Mouse (Mus musculus): ENCODE measurements around the gene Carmil2. TPM values are rescaled to one million over a fixed set of nuclear protein-coding genes. Genes with fewer than 3 reads are reported as not detected.

Carmil2 gene
- 1 to 10 TPM in 1 of 2 experiments, not detected in 1; 1.1 TPM for total RNA-seq (2021)
- long read RNA-seq, experiment 1, partial matches to known transcripts, result 0 of 1 reads
- long read RNA-seq, experiment 1, other reads (novel, unspliced or antisense), result 1 of 1 reads
- long read RNA-seq, experiment 2, partial matches to known transcripts, result 2 of 2 reads
- long read RNA-seq, experiment 2, other reads (novel, unspliced or antisense), result 0 of 2 reads

- DNase-seq, result peak; percentile 58 to 62
- intact Hi-C loops (cut with DNase I), result loop anchor here (1.0 to 5.0 kb wide), 3 partner anchors 64 to 119 kb away; partner anchors contain the start of gene Atp6v0d1
Observed at GRCm38 (mm10) chr8:105685796-105686308, at the start of gene Carmil2. Gene Carmil2 (plus strand): TSS chr8:105686274.

DNA sequence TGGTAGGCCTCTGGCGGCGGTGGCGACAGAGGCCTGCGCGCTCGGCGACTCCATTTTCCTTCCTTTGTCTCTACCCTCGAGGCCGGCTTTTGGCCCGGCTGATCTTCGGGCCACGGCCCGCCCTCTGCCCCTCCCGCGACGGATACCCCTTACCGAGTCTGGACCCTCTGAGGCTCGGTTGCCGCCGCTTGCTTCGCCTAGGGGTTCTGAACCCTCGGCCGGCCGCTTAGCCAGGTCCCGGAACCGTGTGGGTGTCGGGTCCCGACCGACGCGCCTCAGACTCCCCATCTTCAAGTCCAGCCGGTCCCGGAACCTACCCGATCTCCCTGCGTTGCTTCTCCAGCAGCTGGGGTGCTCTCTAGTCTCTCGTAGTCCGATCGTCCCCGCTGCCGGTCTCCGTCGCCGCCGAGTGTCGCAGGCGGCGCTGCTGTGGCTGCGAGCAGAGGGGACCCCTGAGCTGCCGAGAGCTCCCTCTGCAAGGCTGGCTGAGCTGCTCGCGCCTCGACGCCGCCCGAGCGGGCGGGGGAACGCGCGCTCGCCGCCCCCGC is 49.0 kb upstream of the Carmil2 start, which contains the start of gene Agrp:
Gene Agrp (minus strand): TSS at position 431 of the 548 bp plus-strand sequence.
- peak in 1 of 2 experiments; percentile 73 for DNase-seq
- intact Hi-C loops (cut with DNase I), result no loop called here

DNA sequence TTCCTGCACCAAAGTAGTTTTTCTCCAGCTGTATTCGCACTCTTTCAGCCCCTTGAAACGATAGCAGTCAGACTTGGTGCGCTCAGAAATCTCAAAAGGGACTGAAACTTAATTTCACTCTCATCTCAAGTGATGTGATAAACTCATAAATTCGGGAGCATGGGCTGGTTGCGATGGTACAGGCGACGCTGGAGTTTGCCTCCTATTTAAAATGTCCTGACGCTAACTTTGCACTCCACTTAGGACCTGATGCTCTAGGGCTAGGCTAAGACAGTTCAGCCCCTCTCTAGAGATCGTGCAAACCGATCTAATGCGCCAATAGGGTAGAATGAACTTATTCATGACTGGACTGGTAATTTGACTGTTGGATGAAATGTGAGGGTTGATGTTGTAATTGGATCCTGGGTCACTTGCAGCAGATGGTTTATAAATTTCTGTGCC is 48.5 kb upstream of the Carmil2 start:
- no peak for DNase-seq
- intact Hi-C loops (cut with DNase I), result no loop called here

DNA sequence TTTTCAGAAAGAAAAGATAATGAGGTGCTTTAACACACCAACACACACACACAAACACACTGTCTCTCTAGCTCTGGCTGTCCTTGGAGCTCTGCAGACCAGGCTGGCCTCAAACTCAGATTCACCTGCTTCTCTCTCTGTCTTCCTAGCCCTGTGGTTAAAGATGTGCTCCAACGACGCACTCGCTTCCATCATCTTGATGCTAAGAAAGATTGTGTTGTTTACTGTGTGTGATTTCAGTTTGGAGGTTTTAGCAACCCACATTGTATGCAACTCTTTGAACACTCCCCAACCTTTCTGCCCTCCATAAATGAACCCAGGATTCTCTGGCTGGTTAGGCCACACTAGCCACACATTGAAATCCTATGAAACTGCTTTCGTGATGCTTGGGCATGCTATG is 47.6 kb upstream of the Carmil2 start:
- intact Hi-C loops (cut with DNase I), result no loop called here
- no peak for DNase-seq

- intact Hi-C loops (cut with DNase I), result no loop called here
- no peak for DNase-seq
Observed at GRCm38 (mm10) chr8:105639835-105640234, 46.2 kb upstream of the Carmil2 start.

DNA sequence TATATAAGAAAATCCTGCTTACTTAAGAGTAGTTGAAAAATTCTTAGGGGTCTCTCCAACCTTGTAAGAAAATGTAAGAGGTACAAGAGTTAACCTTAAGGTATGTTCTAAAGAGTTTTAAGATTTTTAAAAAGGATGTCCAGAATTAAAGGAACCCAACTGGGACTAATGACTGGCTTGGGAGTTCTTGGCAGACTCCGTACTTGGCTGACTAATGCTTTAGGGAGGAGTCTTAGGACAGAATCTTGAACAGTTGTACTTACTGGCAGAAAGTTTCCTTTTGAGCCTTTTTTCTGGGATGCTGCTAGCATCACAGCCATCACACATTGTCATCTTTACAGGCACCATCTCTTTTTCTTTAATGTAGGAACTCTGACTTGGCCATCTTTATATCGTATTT is 45.6 kb upstream of the Carmil2 start:
- intact Hi-C loops (cut with DNase I), result no loop called here
- DNase-seq, result no peak

- intact Hi-C loops (cut with DNase I), result no loop called here
- no peak for DNase-seq
Observed at GRCm38 (mm10) chr8:105645205-105645604, 40.9 kb upstream of the Carmil2 start.

GRCm38 (mm10) chr8:105648929-105649328 is 37.1 kb upstream of the Carmil2 start:
- no peak for DNase-seq
- intact Hi-C loops (cut with DNase I), result no loop called here

DNA sequence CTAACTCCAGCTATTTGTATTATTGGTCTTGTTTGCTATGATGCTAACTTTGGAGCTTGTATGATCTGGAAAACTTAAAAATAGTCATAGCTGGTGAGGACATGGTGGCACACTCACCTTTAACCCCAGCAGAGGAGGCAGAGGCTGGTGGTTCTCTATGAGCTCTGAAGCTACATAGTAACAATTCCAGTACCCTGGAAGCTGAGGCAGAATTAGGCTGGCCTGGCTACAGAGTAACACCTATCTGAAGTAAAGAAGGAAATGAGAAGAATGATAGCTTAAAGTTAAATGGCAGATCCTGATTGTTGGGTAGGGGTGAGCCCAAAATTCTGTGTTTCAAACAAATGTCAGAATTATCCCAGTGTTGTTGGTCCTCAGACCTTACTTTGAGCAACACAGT is 28.4 kb upstream of the Carmil2 start:
- intact Hi-C loops (cut with DNase I), result no loop called here
- no peak for DNase-seq

DNA sequence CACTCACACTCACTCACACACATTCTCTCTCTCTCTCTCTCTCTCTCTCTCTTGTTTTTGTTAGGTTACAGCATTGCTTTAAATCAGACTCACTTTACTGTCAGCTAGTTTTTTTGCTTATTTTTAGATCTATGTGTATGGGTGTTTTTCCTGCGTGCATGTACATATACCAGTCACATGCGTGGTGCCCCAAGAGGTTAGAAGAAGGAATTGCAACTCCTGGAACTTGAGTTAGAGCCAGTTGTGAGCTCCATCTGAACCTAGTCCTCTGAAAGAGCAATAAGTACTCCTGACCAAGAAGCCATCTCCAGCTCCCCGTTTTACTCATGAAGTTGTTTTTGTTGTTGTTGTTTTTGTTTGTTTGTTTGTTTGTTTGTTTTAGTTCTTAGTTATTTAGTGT is 24.9 kb upstream of the Carmil2 start:
- intact Hi-C loops (cut with DNase I), result no loop called here
- no peak for DNase-seq

DNA sequence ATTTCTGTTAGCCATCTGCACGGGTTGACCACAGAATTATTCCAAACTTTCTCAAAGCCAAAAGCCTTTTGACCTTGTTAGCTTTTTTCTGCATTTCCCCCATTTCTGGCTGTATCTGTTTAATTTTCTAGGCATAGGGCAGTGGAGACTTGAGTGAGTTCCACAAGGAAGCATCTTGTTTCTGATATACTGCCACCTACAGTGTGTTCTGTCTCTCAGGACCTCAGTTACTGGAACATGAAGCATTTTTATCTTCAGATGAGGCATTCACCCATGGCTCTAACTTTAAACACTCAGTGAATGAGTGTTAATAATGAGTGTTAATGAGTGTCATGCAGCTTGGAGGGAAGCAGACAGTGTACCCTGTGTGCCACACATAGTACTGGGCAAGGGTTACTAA is 8.2 kb upstream of the Carmil2 start:
- intact Hi-C loops (cut with DNase I), result no loop called here

DNA sequence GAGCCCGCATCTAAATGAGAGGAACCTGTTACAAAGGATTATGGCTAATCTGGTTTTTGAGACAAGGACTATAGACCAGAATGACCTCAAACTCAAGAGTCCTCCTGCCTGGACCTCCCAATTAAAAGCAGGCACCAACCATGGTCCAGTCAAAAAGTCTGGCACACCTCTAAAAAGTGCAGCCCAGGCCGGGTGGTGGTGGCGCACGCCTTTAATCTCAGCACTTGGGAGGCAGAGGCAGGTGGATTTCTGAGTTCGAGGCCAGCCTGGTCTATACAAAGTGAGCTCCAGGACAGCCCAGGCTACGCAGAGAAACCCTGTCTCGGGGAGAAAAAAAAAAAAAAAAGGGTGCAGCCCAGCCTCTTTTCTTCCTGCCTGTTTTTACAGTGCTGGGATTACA is 749 bp upstream of the Carmil2 start:
- intact Hi-C loops (cut with DNase I), result loop anchor here (1.0 to 5.0 kb wide), 3 partner anchors 63 to 118 kb away; partner anchors contain the start of gene Atp6v0d1
- DNase-seq, result no peak

More for the DNA sequence above, 8.2 kb upstream of the Carmil2 start:
- DNase-seq, result no peak

- intact Hi-C loops (cut with DNase I), result loop anchor here (5.0 kb wide), 1 partner anchor 119 kb away; the partner anchor contains the start of gene Atp6v0d1
- no peak for DNase-seq
Observed at GRCm38 (mm10) chr8:105686551-105686950, 477 bp downstream of the Carmil2 start.

DNA sequence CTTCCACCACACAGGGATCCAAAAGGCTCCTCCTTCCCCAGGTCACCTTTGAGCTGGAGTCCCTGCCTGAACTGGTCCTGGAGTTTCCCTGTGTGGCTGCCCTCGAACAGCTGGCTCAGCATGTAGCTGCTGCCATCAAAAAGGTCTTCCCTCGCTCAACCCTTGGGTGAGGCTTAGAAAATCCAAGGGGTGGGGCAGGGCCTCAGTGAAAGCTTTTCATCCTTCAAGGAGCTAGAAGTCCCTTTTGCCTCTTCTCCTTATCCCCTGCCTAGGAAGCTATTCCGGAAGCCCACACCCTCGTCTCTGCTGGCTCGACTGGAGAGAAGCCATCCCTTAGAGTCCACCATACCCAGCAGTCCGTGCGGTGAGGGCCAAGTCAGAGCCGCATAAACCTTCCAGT is 1.4 kb downstream of the Carmil2 start:
- no peak for DNase-seq
- intact Hi-C loops (cut with DNase I), result loop anchor here (5.0 kb wide), 1 partner anchor 120 kb away; the partner anchor contains the start of gene Atp6v0d1

DNA sequence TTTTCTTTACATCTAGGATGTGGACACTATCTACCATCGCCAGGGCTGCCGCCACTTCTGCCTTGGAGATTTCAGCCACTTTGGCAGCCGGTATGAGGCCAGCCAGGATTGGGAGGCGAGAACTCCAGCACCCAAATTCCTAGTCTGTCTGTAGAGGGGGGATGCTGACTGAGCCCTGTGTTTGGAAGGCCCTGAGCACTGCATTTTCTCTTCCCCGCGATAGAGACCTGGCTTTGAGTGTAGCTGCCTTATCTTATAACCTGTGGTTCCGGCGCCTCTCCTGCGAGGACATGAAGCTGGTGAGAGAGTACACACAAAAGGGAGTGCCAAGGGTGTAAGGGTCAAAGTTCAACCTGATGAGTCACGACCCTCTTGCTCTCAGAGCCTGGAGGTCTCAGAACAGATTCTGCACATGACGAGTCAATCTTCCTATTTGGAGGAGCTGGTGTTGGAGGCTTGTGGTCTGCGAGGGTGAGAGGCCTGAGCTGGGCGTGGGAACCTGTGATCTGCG is 2.2 kb downstream of the Carmil2 start:
- intact Hi-C loops (cut with DNase I), result loop anchor here (5.0 kb wide), 1 partner anchor 121 kb away; the partner anchor contains the start of gene Atp6v0d1
- no peak for DNase-seq

DNA sequence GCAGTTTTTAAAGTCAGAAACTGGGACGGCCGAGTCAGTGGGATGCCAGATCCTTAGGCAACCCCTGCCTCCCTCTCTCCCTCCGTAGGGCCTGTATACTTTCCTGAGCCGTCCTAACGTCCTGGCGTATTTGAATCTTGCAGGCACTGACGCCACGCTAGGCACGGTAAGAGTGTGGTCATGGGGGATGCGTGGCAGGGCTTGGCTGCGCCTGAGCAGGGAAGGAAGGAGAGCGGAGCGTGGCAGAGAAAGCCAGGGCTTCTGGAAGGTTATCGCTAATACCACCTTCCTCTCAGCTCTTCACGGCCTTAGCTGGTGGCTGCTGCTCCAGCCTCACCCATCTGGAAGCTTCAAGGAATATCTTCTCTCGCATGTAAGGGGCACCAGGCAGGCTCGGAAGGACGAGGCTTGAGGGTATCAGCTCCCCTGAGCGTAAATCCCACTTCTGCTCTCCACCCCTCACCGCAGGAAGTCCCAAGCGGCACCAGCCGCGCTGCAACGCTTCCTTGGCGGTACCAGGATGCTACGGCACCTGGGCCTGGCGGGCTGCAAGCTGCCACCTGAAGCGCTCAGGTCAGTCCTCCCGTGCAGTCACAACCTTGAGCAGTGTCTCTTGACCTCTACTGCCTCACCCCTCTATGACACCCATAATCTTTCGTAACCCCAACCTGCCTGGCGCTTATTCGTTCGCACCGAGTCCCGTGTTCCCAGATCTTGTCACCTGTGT is 3.3 kb downstream of the Carmil2 start:
- intact Hi-C loops (cut with DNase I), result loop anchor here (5.0 kb wide), 1 partner anchor 122 kb away; the partner anchor contains the start of gene Atp6v0d1
- no peak for DNase-seq

GRCm38 (mm10) chr8:105689983-105690360 is 3.9 kb downstream of the Carmil2 start:
- no peak for DNase-seq
- intact Hi-C loops (cut with DNase I), result loop anchor here (5.0 kb wide), 1 partner anchor 123 kb away; the partner anchor contains the start of gene Atp6v0d1

DNA sequence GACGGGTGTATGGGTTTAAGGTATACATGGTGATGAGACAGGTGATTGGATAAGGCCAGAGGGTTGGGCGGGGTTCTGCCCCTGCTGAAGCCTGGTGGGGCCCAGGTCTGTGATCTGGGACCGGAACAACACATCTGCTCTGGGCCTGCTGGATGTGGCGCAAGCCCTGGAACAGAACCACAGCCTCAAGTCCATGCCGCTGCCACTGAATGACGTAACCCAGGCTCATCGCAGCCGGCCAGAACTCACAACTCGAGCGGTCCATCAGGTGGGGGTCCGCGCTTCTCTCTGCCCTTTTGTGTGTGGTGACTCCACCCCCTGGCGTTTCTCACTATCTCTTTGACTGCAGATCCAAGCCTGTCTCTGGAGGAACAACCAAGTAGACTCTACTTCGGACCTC is 4.9 kb downstream of the Carmil2 start:
- intact Hi-C loops (cut with DNase I), result no loop called here

GRCm38 (mm10) chr8:105692449-105693182 is 6.5 kb downstream of the Carmil2 start:
- no peak for DNase-seq
- intact Hi-C loops (cut with DNase I), result no loop called here

More for the DNA sequence above, 4.9 kb downstream of the Carmil2 start:
- no peak for DNase-seq

DNA sequence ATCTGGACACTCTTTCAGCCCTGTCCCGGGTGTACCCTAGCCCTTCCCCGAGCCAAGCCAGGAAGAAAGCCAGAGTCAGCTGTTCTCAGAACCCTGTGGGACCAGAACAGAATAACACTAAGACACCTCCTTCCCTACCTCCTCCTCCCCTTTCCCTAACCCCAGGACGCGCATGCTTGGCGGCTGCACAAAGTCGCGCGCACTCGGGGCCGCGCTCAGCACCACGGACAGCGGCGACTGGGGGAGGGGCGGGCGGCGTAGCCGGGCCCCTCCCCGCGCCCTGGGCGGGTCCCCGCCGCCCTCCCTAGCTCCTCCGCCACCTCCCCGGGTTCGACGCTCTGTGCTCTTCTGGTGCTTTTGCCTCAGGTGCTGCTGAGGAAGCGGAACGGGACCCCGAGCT is 7.6 kb downstream of the Carmil2 start:
- intact Hi-C loops (cut with DNase I), result no loop called here
- DNase-seq, result peak; percentile 49 to 52
